Mouse (Mus musculus) limb, embryonic 11.5 days (tissue): Measurements from ENCODE around the gene Ppp5c. TPM values are rescaled to one million over a fixed set of nuclear protein-coding genes. Genes with fewer than 3 reads are reported as not detected.
A peak's percentile ranks its signal among the peaks of the same experiment; 100 is the strongest.
"Not testable (repeated sequence)": the region's sequence is repeated elsewhere in the genome, so short reads cannot be mapped to it uniquely, and the experiment has no call there.

Experiments
- ATAC-seq: fragments of 200-750 bp; cut with Nextera tagmentation; 2 replicates; pipeline ENCODE4 v1.8.0; 2017; ENCODE audit warnings: low read depth; ENCODE audit not compliant: insufficient number of reproducible peaks, low FRiP score, low TSS enrichment
- DNase-seq: peaks from one replicate; pipeline ENCODE4 v3.0.0-alpha.2; 2015; ENCODE audit warnings: low spot score
- H3K27ac ChIP-seq: fragments of 300-500 bp; sonication (generic); replicated peaks from 2 replicates; pipeline ENCODE4 v1.5.1; 2014; ENCODE audit warnings: low read depth, mild to moderate bottlenecking, low read length
- H3K27me3 ChIP-seq: fragments of 300-500 bp; sonication (generic); 2 replicates; pipeline ENCODE4 v1.6.1; 2014; ENCODE audit warnings: mild to moderate bottlenecking, low read length, mixed read lengths; ENCODE audit not compliant: control insufficient read depth, insufficient read depth
- H3K36me3 ChIP-seq: fragments of 300-500 bp; sonication (generic); 2 replicates; pipeline ENCODE4 v1.6.1; 2014; ENCODE audit warnings: mild to moderate bottlenecking, low read length, moderate library complexity, mixed read lengths; ENCODE audit not compliant: control insufficient read depth, insufficient read depth
- H3K4me1 ChIP-seq: fragments of 300-500 bp; sonication (generic); 2 replicates; pipeline ENCODE4 v1.6.1; 2014; ENCODE audit warnings: low read length, mixed read lengths; ENCODE audit not compliant: control insufficient read depth, insufficient read depth
- H3K4me2 ChIP-seq: fragments of 300-500 bp; sonication (generic); 2 replicates; pipeline ENCODE4 v1.6.1; 2014; ENCODE audit warnings: low read depth, mild to moderate bottlenecking, moderate library complexity; ENCODE audit not compliant: severe bottlenecking
- H3K4me3 ChIP-seq: fragments of 300-500 bp; sonication (generic); 2 replicates; pipeline ENCODE4 v1.5.1; 2014; ENCODE audit warnings: low read depth, low read length
- H3K9ac ChIP-seq: fragments of 300-500 bp; sonication (generic); 2 replicates; pipeline ENCODE4 v1.6.1; 2014; ENCODE audit warnings: mild to moderate bottlenecking, low read length
- H3K9me3 ChIP-seq: fragments of 300-500 bp; sonication (generic); 2 replicates; pipeline ENCODE4 v1.6.1; 2016; ENCODE audit warnings: low read length; ENCODE audit not compliant: control insufficient read depth
- WGBS: fragments of 180-500 bp; shearing (Covaris S2); extraction: QIAGEN DNeasy Blood & Tissue Kit; methylation state at CpG from one replicate; pipeline ENCODE4 v1.1.7; 2014; 5-methylcytosine and 5-hydroxymethylcytosine counted together
- polyA plus RNA-seq: library from polyadenylated mRNA; unstranded; fragments of >200 nt; fragmentation: Nextera tagmentation; extraction: Ambion mirVana; gene quantifications from 2 replicates; pipeline ENCODE4 v1.2.1, GENCODE M21; 2014

Gene Ppp5c
- 134 and 140 TPM in 2 replicates for polyA plus RNA-seq

DNA sequence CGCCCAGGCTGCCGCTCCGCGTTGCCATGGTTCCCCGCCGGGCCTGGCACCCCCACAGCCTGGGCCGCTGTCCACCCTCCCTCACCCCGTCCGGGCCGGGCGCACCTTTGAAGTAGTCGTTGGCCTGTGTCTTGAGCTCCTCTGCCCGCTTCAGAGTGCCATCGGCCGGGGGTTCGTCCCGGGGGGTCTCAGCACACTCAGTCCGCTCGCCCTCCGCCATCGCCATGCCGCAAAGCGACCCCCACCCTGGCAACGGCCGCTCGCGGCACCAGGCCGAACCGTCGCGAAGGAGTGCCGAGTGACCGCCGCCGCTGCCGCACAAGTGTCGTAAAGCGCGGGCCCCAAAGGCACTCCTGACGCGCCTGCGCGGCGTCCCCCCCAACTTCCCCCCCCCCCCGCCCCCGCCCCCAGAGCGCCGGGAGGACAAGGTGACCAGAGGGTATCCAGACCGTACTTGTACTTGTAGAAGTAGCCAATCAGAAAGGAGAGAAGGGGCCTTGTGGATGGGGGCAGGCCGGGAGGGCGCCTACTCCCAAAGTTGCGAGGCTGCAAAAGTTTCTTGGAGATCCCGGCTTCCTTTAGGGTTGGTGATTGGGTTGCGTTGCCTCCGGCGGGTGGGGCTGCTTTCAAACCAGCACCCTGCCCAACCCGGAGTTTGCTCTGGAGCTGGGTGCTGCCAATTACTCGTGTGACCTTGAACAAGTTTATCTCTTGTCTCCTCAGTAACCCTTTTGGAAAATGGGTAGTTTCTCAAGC, at the start of gene Ppp5c:
Gene Ppp5c (minus strand): TSS at position 337 of the 756 bp plus-strand sequence.
- H3K36me3 ChIP-seq, result peaks cover 5% of the 10 kb centered on the region; the same call in 1 of the 2 replicates
- no peaks in the 10 kb centered on the region for H3K27me3 ChIP-seq
- under 1% methylated on average over 56 of the region's 58 CpGs for WGBS
- peak within 1 kb of the TSS; percentile 71 for H3K4me2 ChIP-seq
- peak within 1 kb of the TSS; percentile 50 for H3K9ac ChIP-seq
- H3K27ac ChIP-seq, result 0 out of 2 replicates have a peak within 1 kb of the TSS, but pooled peaks have one; percentile 57
- H3K4me1 ChIP-seq, result peaks cover 21% of the 10 kb centered on the region
- ATAC-seq (peak; percentile 87), DNase-seq (peak; percentile 96)
- H3K4me3 ChIP-seq, result peak within 1 kb of the TSS; percentile 46
- no peaks in the 10 kb centered on the region for H3K9me3 ChIP-seq

- H3K4me2 ChIP-seq, result no peak overlapping the region
- no peak for DNase-seq
- no peaks in the 10 kb centered on the region for H3K4me1 ChIP-seq
- 0 out of 2 replicates have a peak, but pooled peaks cover 6% of the 10 kb centered on the region for H3K9me3 ChIP-seq
- H3K9ac ChIP-seq, result no peak overlapping the region
- H3K4me3 ChIP-seq, result no peak overlapping the region
- 95% methylated on average over 1 of the region's 1 CpGs for WGBS
- H3K27ac ChIP-seq, result no peak overlapping the region
- no peaks in the 10 kb centered on the region for H3K36me3 ChIP-seq
- no peaks in the 10 kb centered on the region for H3K27me3 ChIP-seq
- no peak for ATAC-seq
Measured at GRCm38 (mm10) chr7:17076542-17076941, 48.8 kb upstream of the Ppp5c start.

DNA sequence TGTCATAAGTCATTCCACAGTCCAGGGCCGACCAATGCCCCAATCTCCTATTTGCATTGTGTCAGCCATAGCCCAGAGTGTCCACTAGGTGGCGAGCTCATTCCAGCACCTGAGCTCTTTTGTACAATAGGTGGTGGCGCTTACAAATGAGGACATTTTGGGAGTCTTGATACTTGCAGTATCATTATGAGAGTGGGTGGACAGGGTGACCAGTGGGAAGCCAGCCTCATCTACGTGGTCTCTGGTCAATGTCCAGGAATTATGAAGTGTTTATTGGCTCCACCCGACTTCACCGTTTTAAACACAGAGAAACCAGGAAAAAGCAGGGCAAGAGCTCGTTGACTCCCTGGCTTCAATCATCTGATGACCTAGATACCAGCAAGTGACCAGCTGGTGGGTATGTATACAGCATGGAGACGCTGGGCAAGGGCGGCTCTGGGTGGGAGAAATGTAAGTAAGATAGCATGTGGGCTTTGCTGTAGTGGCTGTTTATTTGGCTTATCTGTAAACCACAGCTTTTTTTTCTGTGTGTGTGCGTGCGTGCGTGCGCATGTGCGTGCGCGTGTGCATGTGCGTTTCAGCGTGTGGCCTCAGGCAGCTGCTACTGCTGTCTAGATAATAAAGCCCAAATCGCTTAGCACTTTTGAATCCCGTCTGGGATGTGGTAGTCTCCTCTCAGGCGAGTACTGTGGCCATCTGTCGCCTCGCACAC, 46.3 kb upstream of the Ppp5c start, which contains the start of gene Psg16:
Gene Psg16 (plus strand): TSS at position 137 of the 712 bp plus-strand sequence.
- Histone ChIP-seq H3K36me3 (no peaks in the 10 kb centered on the region), H3K4me3 (no peak within 1 kb of the TSS), H3K27me3 (no peaks in the 10 kb centered on the region), H3K4me1 (no peaks in the 10 kb centered on the region), H3K4me2 (no peak within 1 kb of the TSS), H3K27ac (no peak within 1 kb of the TSS), H3K9me3 (0 out of 2 replicates have a peak, but pooled peaks cover 6% of the 10 kb centered on the region), H3K9ac (no peak within 1 kb of the TSS)
- peak; percentile 83 for DNase-seq
- peak; percentile 80; the same call in 1 of the 2 replicates for ATAC-seq
- 68% methylated on average over 23 of the region's 23 CpGs for WGBS

DNA sequence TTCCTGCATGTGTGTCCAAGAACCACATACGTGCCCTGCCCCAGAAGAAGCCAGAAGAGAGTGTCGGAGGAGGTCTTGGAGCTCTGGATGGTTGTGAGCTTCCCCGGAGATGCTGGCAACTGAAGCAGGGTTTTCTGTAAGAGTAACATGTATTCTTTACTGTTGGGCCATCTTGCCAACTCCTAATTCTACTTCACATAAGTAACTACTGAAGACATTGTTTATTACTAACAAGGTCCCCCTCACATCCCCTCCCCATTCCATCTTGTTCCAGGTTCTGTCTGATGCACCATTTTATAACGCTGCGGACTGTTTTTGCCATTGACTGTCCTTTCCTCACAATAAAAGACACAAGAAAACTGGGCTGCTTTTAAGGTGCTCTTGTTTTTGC, 45.8 kb upstream of the Ppp5c start:
- no peak overlapping the region for H3K9ac ChIP-seq
- 60% methylated on average over 5 of the region's 5 CpGs for WGBS
- H3K27ac ChIP-seq, result no peak overlapping the region
- H3K4me2 ChIP-seq, result no peak overlapping the region
- no peaks in the 10 kb centered on the region for H3K4me1 ChIP-seq
- DNase-seq (no peak), ATAC-seq (no peak)
- no peaks in the 10 kb centered on the region for H3K27me3 ChIP-seq
- H3K36me3 ChIP-seq, result no peaks in the 10 kb centered on the region
- no peak overlapping the region for H3K4me3 ChIP-seq
- 0 out of 2 replicates have a peak, but pooled peaks cover 3% of the 10 kb centered on the region for H3K9me3 ChIP-seq

DNA sequence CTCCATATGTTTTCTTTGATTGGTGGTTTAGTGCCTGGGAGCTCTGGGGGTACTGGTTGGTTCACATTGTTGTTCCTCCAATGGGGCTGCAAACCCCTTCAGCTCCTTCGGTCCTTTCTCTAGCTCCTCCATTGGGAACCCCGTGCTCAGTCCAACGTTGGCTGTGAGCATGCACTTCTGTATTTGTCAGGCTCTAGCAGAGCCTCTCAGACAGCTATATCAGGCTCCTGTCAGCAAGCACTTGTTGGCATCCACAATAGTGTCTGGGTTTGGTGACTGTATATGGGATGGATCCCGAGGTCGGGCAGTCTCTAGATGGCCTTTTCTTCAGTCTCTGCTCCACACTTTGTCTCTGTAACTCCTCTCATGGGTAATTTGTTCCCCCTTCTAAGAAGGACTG, 39.9 kb upstream of the Ppp5c start:
- H3K36me3 ChIP-seq, H3K4me2 ChIP-seq, H3K9ac ChIP-seq, H3K9me3 ChIP-seq, DNase-seq, H3K27me3 ChIP-seq, ATAC-seq, H3K27ac ChIP-seq, H3K4me3 ChIP-seq, H3K4me1 ChIP-seq: not testable (repeated sequence)
- 52% methylated on average over 5 of the region's 5 CpGs for WGBS

DNA sequence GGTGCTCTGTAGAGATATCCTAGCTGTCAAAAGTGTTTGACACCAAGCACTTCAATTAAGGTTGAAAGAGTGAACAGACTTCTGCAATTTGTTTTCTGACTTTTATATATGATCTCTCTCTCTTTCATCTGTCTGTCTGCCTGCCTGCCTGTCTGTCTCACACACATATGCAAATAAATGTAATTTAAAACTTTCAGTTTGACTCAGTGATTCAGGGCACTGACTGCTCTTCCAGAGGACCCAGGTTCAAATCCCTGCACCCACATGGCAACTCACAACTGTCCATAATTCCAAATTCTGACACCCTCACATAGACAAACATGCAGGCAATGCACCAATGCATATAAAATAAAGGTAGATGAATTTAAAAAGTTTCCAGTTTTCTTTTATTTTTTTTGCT, 39.3 kb upstream of the Ppp5c start:
- H3K9me3 ChIP-seq, result no peaks in the 10 kb centered on the region
- H3K9ac ChIP-seq, result no peak overlapping the region
- DNase-seq (no peak), ATAC-seq (no peak)
- no peak overlapping the region for H3K4me3 ChIP-seq
- H3K4me2 ChIP-seq, result no peak overlapping the region
- no peak overlapping the region for H3K27ac ChIP-seq
- 0 out of 2 replicates have a peak, but pooled peaks cover 4% of the 10 kb centered on the region for H3K4me1 ChIP-seq
- H3K27me3 ChIP-seq, result no peaks in the 10 kb centered on the region
- no peaks in the 10 kb centered on the region for H3K36me3 ChIP-seq

DNA sequence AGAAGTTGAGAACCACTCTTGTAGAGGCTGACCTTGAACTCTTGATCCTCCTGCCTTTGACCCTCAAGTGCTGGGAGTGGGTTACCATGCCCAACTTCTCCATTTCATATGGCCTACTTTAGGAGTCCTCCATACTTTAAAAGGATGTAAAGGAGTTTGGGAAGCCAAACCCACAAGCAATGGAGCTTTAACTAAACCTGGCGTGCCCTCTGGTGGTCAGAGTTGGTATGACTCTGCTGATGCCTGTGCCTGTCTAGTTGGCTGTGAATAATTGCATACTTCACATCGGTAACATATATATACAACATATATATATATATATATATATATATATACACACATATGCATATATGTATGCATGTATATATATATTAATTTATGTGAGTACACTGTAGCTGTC, 38.7 kb upstream of the Ppp5c start:
- Histone ChIP-seq H3K4me3 (no peak overlapping the region), H3K4me2 (no peak overlapping the region), H3K4me1 (peaks cover 7% of the 10 kb centered on the region; the same call in 1 of the 2 replicates), H3K9ac (no peak overlapping the region), H3K27me3 (no peaks in the 10 kb centered on the region), H3K36me3 (no peaks in the 10 kb centered on the region), H3K27ac (no peak overlapping the region), H3K9me3 (no peaks in the 10 kb centered on the region)
- DNase-seq (peak; percentile 93), ATAC-seq (no peak)
- 19% methylated on average over 2 of the region's 2 CpGs for WGBS

DNA sequence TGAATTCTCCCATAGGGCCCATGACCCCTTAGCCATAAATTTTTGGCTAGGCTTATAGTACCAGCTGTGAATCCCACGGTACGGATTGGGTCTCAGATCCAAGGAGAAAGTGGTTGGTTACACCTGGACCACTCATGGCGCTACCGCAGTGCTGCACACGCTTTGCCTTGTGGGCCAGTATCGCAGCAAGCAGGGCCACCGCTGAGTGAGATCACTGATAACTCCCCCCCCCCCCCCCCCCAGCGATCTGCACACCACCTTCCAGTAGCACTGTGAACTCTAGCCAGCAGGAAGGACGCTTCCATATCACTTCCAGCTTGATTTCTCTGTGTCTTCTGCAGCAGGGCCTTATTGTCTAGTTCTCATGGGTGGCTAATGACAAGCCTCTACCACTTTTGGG, 37.9 kb upstream of the Ppp5c start:
- WGBS, result 79% methylated on average over 8 of the region's 9 CpGs
- DNase-seq (peak; percentile 9), ATAC-seq (no peak)
- H3K4me3 ChIP-seq, result no peak overlapping the region
- peaks cover 8% of the 10 kb centered on the region for H3K4me1 ChIP-seq
- H3K27ac ChIP-seq, result no peak overlapping the region
- H3K9ac ChIP-seq, result no peak overlapping the region
- H3K9me3 ChIP-seq, result no peaks in the 10 kb centered on the region
- no peaks in the 10 kb centered on the region for H3K27me3 ChIP-seq
- no peak overlapping the region for H3K4me2 ChIP-seq
- no peaks in the 10 kb centered on the region for H3K36me3 ChIP-seq
